Mouse (Mus musculus): ENCODE results near the gene Uba7.

Gene Uba7

GRCm38 (mm10) chr9:107961881-107962280 lies 13.4 kb upstream of the Uba7 start:
- no peak for DNase-seq (ENCODE audit: low spot score in 2 of 2)

GRCm38 (mm10) chr9:107962916-107963315 lies 12.4 kb upstream of the Uba7 start:
- DNase-seq (ENCODE audit: low spot score in 2 of 2) = no peak

- peak; percentile 85 to 95 for DNase-seq (ENCODE audit: low spot score in 2 of 2)
Observed at GRCm38 (mm10) chr9:107963700-107964099, 11.6 kb upstream of the Uba7 start.

GRCm38 (mm10) chr9:107964681-107965080 lies 10.6 kb upstream of the Uba7 start:
- DNase-seq (ENCODE audit: low spot score in 2 of 2) = no peak

- no peak for DNase-seq (ENCODE audit: low spot score in 2 of 2)
Observed at GRCm38 (mm10) chr9:107966676-107967075, 8.6 kb upstream of the Uba7 start.

GRCm38 (mm10) chr9:107967437-107967836 lies 7.9 kb upstream of the Uba7 start:
- no peak for DNase-seq (ENCODE audit: low spot score in 2 of 2)

GRCm38 (mm10) chr9:107968531-107968930 lies 6.8 kb upstream of the Uba7 start:
- no peak for DNase-seq (ENCODE audit: low spot score in 2 of 2)

- DNase-seq (ENCODE audit: low spot score in 2 of 2) = no peak
Observed at GRCm38 (mm10) chr9:107970311-107970710, 5.0 kb upstream of the Uba7 start.

- peak; percentile 77 to 78 for DNase-seq (ENCODE audit: low spot score in 2 of 2)
Observed at GRCm38 (mm10) chr9:107971690-107972541, 3.4 kb upstream of the Uba7 start.

- DNase-seq (ENCODE audit: low spot score in 2 of 2) = peak in 1 of 2 experiments; percentile 63
Observed at GRCm38 (mm10) chr9:107974491-107975171, 674 bp upstream of the Uba7 start.

- no peak for DNase-seq (ENCODE audit: low spot score in 2 of 2)
Observed at GRCm38 (mm10) chr9:107978815-107979214, 3.5 kb downstream of the Uba7 start.

GRCm38 (mm10) chr9:107981684-107982605 lies 6.6 kb downstream of the Uba7 start:
- DNase-seq (ENCODE audit: low spot score in 2 of 2) = no peak

- DNase-seq (ENCODE audit: low spot score in 2 of 2) = peak; percentile 79 to 88
Observed at GRCm38 (mm10) chr9:107982681-107983346, 7.5 kb downstream of the Uba7 start, which contains the start of gene Gm20661. Gene Gm20661 (plus strand): TSS chr9:107983058.

- DNase-seq (ENCODE audit: low spot score in 2 of 2) = peak; percentile 64 to 78
Observed at GRCm38 (mm10) chr9:107983421-107983890, 8.2 kb downstream of the Uba7 start.

- DNase-seq (ENCODE audit: low spot score in 2 of 2) = peak; percentile 41 to 78
Observed at GRCm38 (mm10) chr9:107984052-107984753, 8.9 kb downstream of the Uba7 start.

GRCm38 (mm10) chr9:107984754-107985055 lies 9.4 kb downstream of the Uba7 start:
- DNase-seq (ENCODE audit: low spot score in 2 of 2) = no peak

GRCm38 (mm10) chr9:107985131-107986119 lies 10.1 kb downstream of the Uba7 start, which contains the start of gene Inka1:
Gene Inka1 (minus strand): TSS chr9:107985879.
- DNase-seq (ENCODE audit: low spot score in 2 of 2) = peak; percentile 95 to 97

GRCm38 (mm10) chr9:107986376-107986775 lies 11.1 kb downstream of the Uba7 start:
- peak; percentile 81 to 90 for DNase-seq (ENCODE audit: low spot score in 2 of 2)

GRCm38 (mm10) chr9:107987950-107988349 lies 12.6 kb downstream of the Uba7 start:
- DNase-seq (ENCODE audit: low spot score in 2 of 2) = no peak
